Mouse (Mus musculus) megakaryocyte, embryonic 14.5 days (primary cell): ENCODE data around the gene Prss36.

ENCODE experiments used
- FLI1 ChIP-seq: IDR thresholded peaks from 2 replicates; pipeline ENCODE4 v1.6.1; 2012; ENCODE audit warnings: low read length, inconsistent platforms, mixed read lengths
- GATA1 ChIP-seq: IDR thresholded peaks from 3 replicates; pipeline ENCODE4 v1.6.1; 2012; ENCODE audit warnings: mixed read lengths, low read length, inconsistent platforms, borderline replicate concordance

- TF ChIP-seq GATA1 (no peak), FLI1 (no peak)
These were observed 46.2 kb upstream of the Prss36 start for GRCm38 (mm10) chr7:127992488-127993340.
